ENCODE assay signal across 23 mouse cellular contexts in the genomic region with DNA sequence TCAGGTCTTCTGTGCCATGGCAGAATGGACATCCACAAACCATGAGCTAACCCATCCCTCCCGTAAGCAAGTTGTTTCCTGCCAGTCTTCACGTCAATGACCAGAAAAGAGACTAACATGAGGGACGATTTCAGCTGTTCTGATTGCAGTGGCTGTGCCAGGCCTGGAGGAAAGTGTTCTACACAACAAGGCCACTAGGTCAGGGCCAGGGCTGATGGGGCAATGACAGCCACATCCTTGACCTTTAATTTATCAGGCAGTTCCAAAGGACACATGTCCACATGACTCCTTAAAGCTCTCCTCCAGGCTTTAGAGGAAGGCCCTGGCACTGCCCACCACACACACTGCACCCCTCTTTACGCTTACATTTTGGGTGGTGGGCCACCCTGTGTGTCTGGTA. TPM values are rescaled to one million over a fixed set of nuclear protein-coding genes. Genes with fewer than 3 reads are reported as not detected.
DNase-seq lines count a peak whose midpoint lies in the region; ATAC-seq and TF ChIP-seq lines count a peak whose summit lies in the region.
"Had no signal": no experiment of that assay in that cellular context is flagged by ENCODE, and none has a peak within 500 bp of the region (broad histone marks: within the 10 kb centered on the region; RNA-seq: fewer than 3 reads in every experiment).

No protein-coding gene starts in this region.

- no peaks in the 10 kb centered on the region for H3K27me3 ChIP-seq in liver, adult 2 months (ENCODE audit: control insufficient read depth, insufficient read depth, low read length)
- H3K27me3 ChIP-seq in kidney, embryonic 14.5 days (ENCODE audit: control insufficient read depth, insufficient read depth, low read length): no peaks in the 10 kb centered on the region
- no peaks in the 10 kb centered on the region for H3K27me3 ChIP-seq in midbrain, postnatal 0 days (ENCODE audit: insufficient read depth, low read length)
- H3K27me3 ChIP-seq: embryonic facial prominence, embryonic 12.5 days; forebrain, embryonic 15.5 days; heart, embryonic 15.5 days; hindbrain, embryonic 13.5 days had no signal

- H3K79me2 ChIP-seq in liver, adult 2 months (ENCODE audit: control insufficient read depth, insufficient read depth, low read length): no peaks in the 10 kb centered on the region

- H3K4me1 ChIP-seq in liver, adult 2 months (ENCODE audit: control insufficient read depth, insufficient read depth, low read length): peaks cover 26% of the 10 kb centered on the region
- no peaks in the 10 kb centered on the region for H3K4me1 ChIP-seq in kidney, embryonic 14.5 days (ENCODE audit: control insufficient read depth, insufficient read depth, low read length)
- H3K4me1 ChIP-seq in midbrain, postnatal 0 days (ENCODE audit: insufficient read depth, low read length): no peaks in the 10 kb centered on the region
- H3K4me1 ChIP-seq: embryonic facial prominence, embryonic 12.5 days; forebrain, embryonic 15.5 days; heart, embryonic 15.5 days; hindbrain, embryonic 13.5 days had no signal

- no peak overlapping the region for H3K4me3 ChIP-seq in liver, adult 2 months (ENCODE audit: insufficient read depth, low read depth, low read length)
- H3K4me3 ChIP-seq in kidney, embryonic 14.5 days (ENCODE audit: low read length): no peak overlapping the region
- no peak overlapping the region for H3K4me3 ChIP-seq in midbrain, postnatal 0 days (ENCODE audit: low read depth, low read length)
- H3K4me3 ChIP-seq: embryonic facial prominence, embryonic 12.5 days; forebrain, embryonic 15.5 days; heart, adult 2 months; heart, embryonic 15.5 days; hindbrain, embryonic 13.5 days had no signal

- TF ChIP-seq CTCF in liver, adult 2 months (IDR thresholded peaks at IDR 0.05; ENCODE audit: low read depth, low read length): no peak
- TF ChIP-seq CTCF in midbrain, postnatal 0 days (IDR thresholded peaks at IDR 0.05): no peak

- H3K27ac ChIP-seq in liver, adult 2 months (replicated peaks; ENCODE audit: insufficient read depth, low read depth, low read length): peak overlapping the region; percentile 85
- no peak overlapping the region for H3K27ac ChIP-seq in kidney, embryonic 14.5 days (ENCODE audit: low read depth, low read length)
- no peak overlapping the region for H3K27ac ChIP-seq in midbrain, postnatal 0 days (ENCODE audit: low read depth, low read length)
- H3K27ac ChIP-seq: embryonic facial prominence, embryonic 12.5 days; forebrain, embryonic 15.5 days; heart, adult 2 months; heart, embryonic 15.5 days; hindbrain, embryonic 13.5 days; hindbrain, postnatal 0 days had no signal

- 32% methylated on average over 4 of the region's 4 CpGs for WGBS in liver, adult 2 months
- WGBS in kidney, embryonic 14.5 days: 81% methylated on average over 4 of the region's 4 CpGs
- 78% methylated on average over 4 of the region's 4 CpGs for WGBS in midbrain, postnatal 0 days

- H3K9me3 ChIP-seq in kidney, embryonic 14.5 days (ENCODE audit: control insufficient read depth, low read length): no peaks in the 10 kb centered on the region
- no peaks in the 10 kb centered on the region for H3K9me3 ChIP-seq in midbrain, postnatal 0 days (ENCODE audit: low read length)
- H3K9me3 ChIP-seq: embryonic facial prominence, embryonic 12.5 days; forebrain, embryonic 15.5 days; G1E; heart, embryonic 15.5 days; hindbrain, embryonic 13.5 days had no signal

- no peak for ATAC-seq in kidney, embryonic 14.5 days (ENCODE audit: low FRiP score, low TSS enrichment)
- ATAC-seq in midbrain, postnatal 0 days (ENCODE audit: low FRiP score): no peak
- ATAC-seq: CD4-positive, CD25-positive, alpha-beta regulatory T cell, adult 4 months; forebrain, embryonic 15.5 days; hindbrain, postnatal 0 days had no signal

- DNase-seq in liver, adult 2 months (ENCODE audit: extremely low read depth, low read depth, low spot score): peak; percentile 94
- DNase-seq in liver: no peak
- peak; percentile 38 for DNase-seq in ovary, postnatal 36 days (ENCODE audit: low spot score)
- DNase-seq in ovary, postnatal 10 days (ENCODE audit: low spot score): no peak
- DNase-seq in adrenal gland, postnatal 14 days: peak; percentile 88
- no peak for DNase-seq in frontal cortex, adult 2 months (ENCODE audit: extremely low spot score in 1 of 2, low spot score in 1 of 2)
- no peak for DNase-seq in midbrain, postnatal 0 days (ENCODE audit: low spot score)
- DNase-seq: B cell, adult 2 months; cerebellum, adult 11-12 months; cerebellum, adult 9-10 months; cerebellum, postnatal 25 days; gastrocnemius, postnatal 10 days; heart, adult 2 months; heart, postnatal 14 days had no signal

- TF ChIP-seq POLR2A in liver, adult 2 months (IDR thresholded peaks at IDR 0.05; ENCODE audit: extremely low read depth, insufficient read depth, low read length): no peak

- no peak overlapping the region for H3K4me2 ChIP-seq in kidney, embryonic 14.5 days (replicated peaks; ENCODE audit: low read depth, low read length)
- no peak overlapping the region for H3K4me2 ChIP-seq in midbrain, postnatal 0 days (ENCODE audit: low read depth, low read length, poor library complexity, severe bottlenecking)
- H3K4me2 ChIP-seq: embryonic facial prominence, embryonic 12.5 days; forebrain, embryonic 15.5 days; heart, embryonic 11.5 days; heart, embryonic 15.5 days; hindbrain, embryonic 13.5 days had no signal

- no peak overlapping the region for H3K9ac ChIP-seq in liver, adult 2 months (ENCODE audit: low read depth, low read length)
- no peak overlapping the region for H3K9ac ChIP-seq in kidney, embryonic 14.5 days (ENCODE audit: low read depth, low read length)
- no peak overlapping the region for H3K9ac ChIP-seq in midbrain, postnatal 0 days (replicated peaks; ENCODE audit: low read length, poor library complexity, severe bottlenecking)
- H3K9ac ChIP-seq: embryonic facial prominence, embryonic 12.5 days; forebrain, embryonic 15.5 days; heart, embryonic 15.5 days; hindbrain, embryonic 13.5 days had no signal

- H3K36me3 ChIP-seq in liver, adult 2 months (ENCODE audit: control insufficient read depth, insufficient read depth, low read length): no peaks in the 10 kb centered on the region
- H3K36me3 ChIP-seq in kidney, embryonic 14.5 days (ENCODE audit: control insufficient read depth, insufficient read depth, low read length): no peaks in the 10 kb centered on the region
- no peaks in the 10 kb centered on the region for H3K36me3 ChIP-seq in midbrain, postnatal 0 days (ENCODE audit: insufficient read depth, low read length)
- H3K36me3 ChIP-seq: embryonic facial prominence, embryonic 12.5 days; forebrain, embryonic 15.5 days; G1E; heart, embryonic 15.5 days; hindbrain, embryonic 13.5 days had no signal

RNA-seq across cellular contexts. Expression of gene Lrp5, which starts 9.1 kb away (rescaled TPM):
- total RNA-seq in liver, adult 2 months (2014; rRNA removed): 14.1 and 23.2 TPM in 2 replicates
- 32.6 and 42.4 TPM in 2 replicates for polyA plus RNA-seq in liver, adult 2 months (2012; rRNA removed)
- total RNA-seq in adrenal gland, postnatal 14 days (2021): 96.5 and 97.9 TPM in 2 replicates
- polyA plus RNA-seq in kidney, embryonic 14.5 days (2014; fragmentation: Nextera tagmentation; extraction: Ambion mirVana): 7.7 and 10.1 TPM in 2 replicates
- 4.9 and 5.2 TPM in 2 replicates for polyA plus RNA-seq in frontal cortex, adult 2 months (2012; rRNA removed)
- 9.9 and 15.0 TPM in 2 replicates for total RNA-seq in midbrain, postnatal 0 days (2014; rRNA removed)
- 0.58 and 0.74 TPM in 2 replicates for polyA plus RNA-seq in midbrain, postnatal 0 days (2015; fragmentation: Nextera tagmentation; extraction: Ambion mirVana)

RNA-seq across cellular contexts. Expression of gene 1810055G02Rik, which starts 12.6 kb away (rescaled TPM):
- 10.6 and 20.1 TPM in 2 replicates for total RNA-seq in liver, adult 2 months (2014; rRNA removed)
- 18.4 and 26.9 TPM in 2 replicates for polyA plus RNA-seq in liver, adult 2 months (2012; rRNA removed)
- total RNA-seq in adrenal gland, postnatal 14 days (2021): 29.2 and 33.7 TPM in 2 replicates
- polyA plus RNA-seq in kidney, embryonic 14.5 days (2014; fragmentation: Nextera tagmentation; extraction: Ambion mirVana): 33.7 and 38.6 TPM in 2 replicates
- polyA plus RNA-seq in frontal cortex, adult 2 months (2012; rRNA removed): 32.8 and 37.2 TPM in 2 replicates
- total RNA-seq in midbrain, postnatal 0 days (2014; rRNA removed): 31.8 and 33.3 TPM in 2 replicates
- 29.4 and 36.1 TPM in 2 replicates for polyA plus RNA-seq in midbrain, postnatal 0 days (2015; fragmentation: Nextera tagmentation; extraction: Ambion mirVana)

Comparison
In these comparisons a context has a peak if more than half of its experiments do, and no peak if none do; other contexts are left out.
1. DNase-seq: peak in liver, adult 2 months (single experiment), ovary, postnatal 36 days (single experiment) and adrenal gland, postnatal 14 days (single experiment); none in liver (single experiment), ovary, postnatal 10 days (single experiment), frontal cortex, adult 2 months (0 of 2) and midbrain, postnatal 0 days (single experiment).